Mouse (Mus musculus) kidney, postnatal 0 days (tissue): Measurements from ENCODE around the gene Ankar. TPM values are rescaled to one million over a fixed set of nuclear protein-coding genes. Genes with fewer than 3 reads are reported as not detected.
A peak's percentile ranks its signal among the peaks of the same experiment; 100 is the strongest.

Experiments
- ATAC-seq: fragments of 200-750 bp; cut with Nextera tagmentation; replicated peaks from 2 replicates; pipeline ENCODE4 v1.8.0; 2017; ENCODE audit warnings: low read depth, moderate number of reproducible peaks, moderate TSS enrichment, moderate library complexity; ENCODE audit not compliant: low FRiP score
- DNase-seq: peaks from one replicate; pipeline ENCODE4 v3.0.0-alpha.2; 2016; ENCODE audit warnings: low spot score
- H3K27ac ChIP-seq: fragments of 300-500 bp; sonication (generic); 2 replicates; pipeline ENCODE4 v1.5.1; 2014; ENCODE audit warnings: mild to moderate bottlenecking
- H3K27me3 ChIP-seq: fragments of 300-500 bp; sonication (generic); 2 replicates; pipeline ENCODE4 v1.6.1; 2014; ENCODE audit warnings: low read length, mixed read lengths; ENCODE audit not compliant: insufficient read depth
- H3K36me3 ChIP-seq: fragments of 300-500 bp; sonication (generic); 2 replicates; pipeline ENCODE4 v1.6.1; 2014; ENCODE audit warnings: low read length, mixed read lengths; ENCODE audit not compliant: insufficient read depth
- H3K4me1 ChIP-seq: fragments of 300-500 bp; sonication (generic); replicated peaks from 2 replicates; pipeline ENCODE4 v1.6.1; 2014; ENCODE audit warnings: antibody characterized with exemption, low read length, mixed read lengths; ENCODE audit not compliant: insufficient read depth
- H3K4me2 ChIP-seq: fragments of 300-500 bp; sonication (generic); 2 replicates; pipeline ENCODE4 v1.6.1; 2014; ENCODE audit warnings: mild to moderate bottlenecking, low read length, moderate library complexity, mixed read lengths
- H3K4me3 ChIP-seq: fragments of 300-500 bp; sonication (generic); replicated peaks from 2 replicates; pipeline ENCODE4 v1.5.1; 2014; ENCODE audit warnings: low read depth, low read length
- H3K9ac ChIP-seq: fragments of 300-500 bp; sonication (generic); 2 replicates; pipeline ENCODE4 v1.6.1; 2014; ENCODE audit warnings: low read depth, low read length
- H3K9me3 ChIP-seq: fragments of 300-500 bp; sonication (generic); replicated peaks from 2 replicates; pipeline ENCODE4 v1.6.1; 2016; ENCODE audit warnings: low read length, inconsistent platforms, mixed read lengths
- CTCF ChIP-seq: IDR thresholded peaks from 2 replicates; pipeline ENCODE4 v1.5.1; 2016; ENCODE audit warnings: antibody characterized with exemption, low read depth, mild to moderate bottlenecking, moderate library complexity
- WGBS: fragments of 180-500 bp; shearing (Covaris S2); extraction: QIAGEN DNeasy Blood & Tissue Kit; methylation state at CpG from one replicate; pipeline ENCODE4 v1.1.7; 2014; 5-methylcytosine and 5-hydroxymethylcytosine counted together
- polyA plus RNA-seq: library from polyadenylated mRNA; unstranded; fragments of >200 nt; fragmentation: Nextera tagmentation; extraction: Ambion mirVana; gene quantifications from 2 replicates; pipeline ENCODE4 v1.2.1, GENCODE M21; 2015

The Ankar gene
- polyA plus RNA-seq, 1 experiment from 2014 or later: not detected

DNA sequence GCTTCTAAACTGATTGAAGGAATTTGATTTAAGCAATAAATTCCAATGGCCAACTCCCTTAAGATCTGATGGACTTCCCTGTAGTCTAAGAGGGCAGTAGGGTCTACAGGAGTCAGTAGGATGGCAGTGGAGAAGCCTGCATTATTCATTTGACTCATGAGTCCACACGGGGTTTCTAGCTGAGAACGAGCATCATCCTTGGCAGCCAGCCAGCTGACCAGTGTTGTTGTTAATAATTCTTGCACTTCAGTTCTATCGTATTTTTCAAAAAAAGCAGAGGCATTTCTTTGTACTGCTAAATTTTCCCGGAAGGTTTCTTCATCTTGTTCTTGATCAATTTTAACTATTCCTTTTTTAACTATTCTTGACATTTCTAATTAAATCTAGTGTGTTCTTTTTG lies 1.7 kb downstream of the Ankar start:
- no peak for TF ChIP-seq CTCF
- ATAC-seq (no peak), DNase-seq (peak; percentile 46)
- H3K9ac ChIP-seq: no peak overlapping the region
- H3K4me3 ChIP-seq: no peak overlapping the region
- H3K9me3 ChIP-seq: no peaks in the 10 kb centered on the region
- H3K4me2 ChIP-seq: no peak overlapping the region
- H3K36me3 ChIP-seq: no peaks in the 10 kb centered on the region
- H3K27me3 ChIP-seq: no peaks in the 10 kb centered on the region
- H3K4me1 ChIP-seq: no peaks in the 10 kb centered on the region
- no peak overlapping the region for H3K27ac ChIP-seq
- 48% methylated on average over 4 of the region's 4 CpGs for WGBS

DNA sequence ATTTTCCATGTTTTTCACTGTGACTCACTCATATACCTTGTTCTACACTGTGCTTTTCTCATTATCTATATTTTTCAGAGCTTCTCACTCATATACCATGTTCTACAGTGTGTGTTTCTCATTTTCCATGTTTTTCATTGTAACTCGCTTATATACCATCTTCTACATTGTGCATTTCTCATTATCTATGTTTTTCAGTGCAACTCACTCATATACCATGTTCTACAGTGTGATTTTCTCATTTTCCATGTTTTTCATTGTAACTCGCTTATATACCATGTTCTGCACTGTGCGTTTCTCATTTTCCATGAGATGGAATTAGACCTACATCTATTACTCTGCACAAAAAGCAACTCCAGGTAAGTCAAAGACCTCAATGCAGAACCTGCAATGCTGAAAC lies 4.1 kb downstream of the Ankar start:
- DNase-seq (no peak), ATAC-seq (no peak)
- no peak overlapping the region for H3K4me2 ChIP-seq
- H3K4me1 ChIP-seq: no peaks in the 10 kb centered on the region
- H3K27ac ChIP-seq: no peak overlapping the region
- no peaks in the 10 kb centered on the region for H3K27me3 ChIP-seq
- no peak overlapping the region for H3K9ac ChIP-seq
- H3K36me3 ChIP-seq: no peaks in the 10 kb centered on the region
- TF ChIP-seq CTCF: no peak
- no peaks in the 10 kb centered on the region for H3K9me3 ChIP-seq
- WGBS: 50% methylated on average over 3 of the region's 3 CpGs
- H3K4me3 ChIP-seq: no peak overlapping the region

DNA sequence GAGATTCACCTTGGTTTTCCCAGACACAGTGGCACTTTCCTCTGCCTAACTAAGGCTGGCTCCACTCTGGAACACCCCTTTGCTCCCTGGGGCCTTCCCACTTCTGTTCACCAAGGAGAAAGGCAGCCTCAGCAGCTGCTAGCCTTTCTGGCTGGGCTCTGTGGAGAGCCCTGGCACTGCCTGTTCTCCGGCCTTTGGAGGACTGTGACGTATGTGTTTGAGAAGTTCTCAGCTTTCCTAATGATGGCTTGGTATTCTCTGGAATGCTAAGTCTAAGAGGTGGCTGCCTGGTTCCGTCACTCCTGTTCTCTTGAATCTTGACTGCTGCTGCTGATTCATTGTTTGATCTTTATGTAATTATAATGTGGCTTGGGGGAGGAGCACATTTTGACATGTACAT lies 27.3 kb downstream of the Ankar start:
- H3K36me3 ChIP-seq: no peaks in the 10 kb centered on the region
- WGBS: 50% methylated on average over 3 of the region's 3 CpGs

DNA sequence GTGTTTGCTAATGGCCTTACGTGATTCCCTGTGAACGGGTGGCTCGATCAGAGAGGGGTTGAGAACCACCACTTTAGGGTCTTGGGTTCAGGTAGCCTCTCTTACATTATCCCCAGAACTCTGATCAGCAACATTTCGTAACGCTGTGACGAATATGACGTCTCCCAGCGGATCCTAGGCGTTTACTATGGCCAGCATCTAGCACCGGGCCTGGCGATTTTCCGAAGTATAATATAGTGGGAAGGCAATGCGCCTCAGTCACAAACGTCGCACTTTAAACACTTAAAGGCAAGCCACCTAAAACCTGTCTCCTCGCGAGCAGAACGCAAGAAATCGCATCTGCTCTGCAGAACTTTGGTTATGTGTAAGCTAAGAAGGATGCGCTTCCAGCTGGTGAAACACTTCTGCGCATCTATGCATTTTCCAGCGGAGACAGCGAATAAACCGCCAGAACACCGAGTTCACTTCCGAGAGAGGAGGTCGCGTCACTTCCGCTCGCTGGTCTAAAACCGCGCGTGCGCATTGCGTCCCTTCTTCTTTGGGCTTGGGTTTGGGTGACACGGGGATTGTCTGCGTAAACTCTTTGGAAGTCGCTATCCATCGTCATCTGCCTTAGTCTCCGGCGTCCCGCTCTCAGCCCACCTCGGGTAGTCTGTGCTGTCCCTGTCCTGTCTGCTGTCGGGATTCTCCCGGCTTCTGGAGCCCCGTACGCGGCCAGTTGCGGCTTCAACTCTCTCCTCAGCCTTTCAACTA lies 59.5 kb downstream of the Ankar start:
- H3K4me3 ChIP-seq: no peak overlapping the region
- no peaks in the 10 kb centered on the region for H3K9me3 ChIP-seq
- H3K4me2 ChIP-seq: peak overlapping the region; percentile 47
- H3K4me1 ChIP-seq: no peaks in the 10 kb centered on the region
- ATAC-seq: no peak
- no peaks in the 10 kb centered on the region for H3K36me3 ChIP-seq
- peak; percentile 78 for DNase-seq
- no peak overlapping the region for H3K27ac ChIP-seq
- no peak overlapping the region for H3K9ac ChIP-seq
- 47% methylated on average over 49 of the region's 49 CpGs for WGBS
- no peaks in the 10 kb centered on the region for H3K27me3 ChIP-seq
- TF ChIP-seq CTCF: no peak

More for the DNA sequence above, 27.3 kb downstream of the Ankar start:
- ATAC-seq: no peak
- no peak overlapping the region for H3K4me3 ChIP-seq
- no peaks in the 10 kb centered on the region for H3K27me3 ChIP-seq
- H3K27ac ChIP-seq: no peak overlapping the region
- H3K9me3 ChIP-seq: no peaks in the 10 kb centered on the region
- no peak for DNase-seq
- H3K4me2 ChIP-seq: no peak overlapping the region
- no peak overlapping the region for H3K9ac ChIP-seq
- no peak for TF ChIP-seq CTCF
- no peaks in the 10 kb centered on the region for H3K4me1 ChIP-seq

DNA sequence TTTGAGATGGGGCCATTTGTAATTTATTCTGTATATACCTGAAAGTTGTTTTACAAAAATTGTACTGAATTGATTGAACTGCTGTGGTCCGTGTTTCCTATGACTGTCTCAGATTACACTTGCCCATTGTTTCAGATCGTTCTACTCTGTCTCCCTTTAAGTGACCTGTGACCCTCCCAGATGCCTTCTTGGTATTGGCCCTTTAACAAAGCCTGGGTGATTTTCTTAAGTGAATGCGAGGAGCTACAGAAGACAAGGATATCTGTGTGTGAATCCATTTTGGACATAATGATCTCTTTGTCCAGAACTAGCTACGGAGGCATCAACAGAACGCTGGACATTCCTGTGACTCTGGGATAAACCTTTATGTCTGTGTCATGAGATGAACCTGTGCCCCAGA lies 65.2 kb downstream of the Ankar start:
- ATAC-seq (no peak), DNase-seq (no peak)
- H3K4me1 ChIP-seq: no peaks in the 10 kb centered on the region
- H3K9ac ChIP-seq: no peak overlapping the region
- H3K4me2 ChIP-seq: no peak overlapping the region
- peaks cover 4% of the 10 kb centered on the region; the same call in 1 of the 2 replicates for H3K36me3 ChIP-seq
- H3K27me3 ChIP-seq: no peaks in the 10 kb centered on the region
- H3K27ac ChIP-seq: no peak overlapping the region
- TF ChIP-seq CTCF: no peak
- H3K9me3 ChIP-seq: no peaks in the 10 kb centered on the region
- WGBS: 47% methylated on average over 5 of the region's 5 CpGs
- no peak overlapping the region for H3K4me3 ChIP-seq

DNA sequence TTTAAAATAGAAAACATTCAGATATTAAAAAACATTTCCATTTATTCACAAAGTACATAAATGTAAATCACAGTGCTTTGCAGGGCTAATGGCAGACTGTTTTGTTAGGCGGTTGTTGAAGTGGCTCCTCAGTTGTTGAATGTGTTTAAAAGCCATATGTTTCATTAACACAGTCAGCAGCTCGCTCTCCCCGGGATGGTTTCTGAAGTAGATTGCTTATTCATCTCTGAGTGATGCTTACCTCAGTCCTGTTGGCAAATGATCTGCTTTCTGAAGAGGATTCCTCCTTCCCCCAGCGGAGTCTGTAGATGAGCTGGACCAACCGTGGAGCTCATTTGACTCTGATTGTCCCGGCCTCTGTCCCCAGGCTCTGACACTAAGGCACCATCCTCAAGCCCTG lies 88.2 kb downstream of the Ankar start:
- no peaks in the 10 kb centered on the region for H3K9me3 ChIP-seq
- DNase-seq: no peak
- 95% methylated on average over 6 of the region's 6 CpGs for WGBS
- H3K27me3 ChIP-seq: no peaks in the 10 kb centered on the region
- H3K27ac ChIP-seq: no peak overlapping the region
- H3K4me1 ChIP-seq: no peaks in the 10 kb centered on the region
- no peak overlapping the region for H3K4me2 ChIP-seq
- peaks cover 46% of the 10 kb centered on the region; the same call in 1 of the 2 replicates for H3K36me3 ChIP-seq
- no peak for ATAC-seq
- no peak overlapping the region for H3K4me3 ChIP-seq
- H3K9ac ChIP-seq: no peak overlapping the region
- no peak for TF ChIP-seq CTCF
